21 mouse cellular contexts compared by ENCODE assay signal in genomic region chr9:107112791-107113190, GRCm38 (mm10).
DNase-seq lines count a peak whose midpoint lies in the region.
"Had no signal": no experiment of that assay in that cellular context is flagged by ENCODE, and none has a peak within 500 bp of the region (broad histone marks: within the 10 kb centered on the region; RNA-seq: fewer than 3 reads in every experiment).

No protein-coding gene starts in this region.

- H3K27ac ChIP-seq in forebrain, embryonic 10.5 days, result no peak overlapping the region
- H3K27ac ChIP-seq: embryonic facial prominence, embryonic 12.5 days; forebrain, embryonic 13.5 days; gastrocnemius, adult 2 months; hindbrain, embryonic 15.5 days; layer of hippocampus, adult 2 months; stomach, embryonic 15.5 days had no signal

- H3K4me3 ChIP-seq in forebrain, embryonic 10.5 days, result no peak overlapping the region
- H3K4me3 ChIP-seq: embryonic facial prominence, embryonic 12.5 days; erythroblast, embryonic 14.5 days; forebrain, embryonic 13.5 days; gastrocnemius, adult 2 months; hindbrain, embryonic 15.5 days; layer of hippocampus, adult 2 months; stomach, embryonic 15.5 days had no signal

- 82% methylated on average over 3 of the region's 3 CpGs for WGBS in forebrain, embryonic 10.5 days

- H3K36me3 ChIP-seq in forebrain, embryonic 10.5 days (replicated peaks), result no peaks in the 10 kb centered on the region
- H3K36me3 ChIP-seq: embryonic facial prominence, embryonic 12.5 days; hindbrain, embryonic 15.5 days; stomach, embryonic 15.5 days had no signal

- no peaks in the 10 kb centered on the region for H3K27me3 ChIP-seq in forebrain, embryonic 10.5 days (ENCODE audit: poor library complexity, severe bottlenecking)
- H3K27me3 ChIP-seq: embryonic facial prominence, embryonic 12.5 days; forebrain, embryonic 13.5 days; hindbrain, embryonic 15.5 days; stomach, embryonic 15.5 days had no signal

- no peaks in the 10 kb centered on the region for H3K4me1 ChIP-seq in forebrain, embryonic 10.5 days
- H3K4me1 ChIP-seq: embryonic facial prominence, embryonic 12.5 days; forebrain, embryonic 13.5 days; hindbrain, embryonic 15.5 days; stomach, embryonic 15.5 days had no signal

- H3K9me3 ChIP-seq in forebrain, embryonic 10.5 days, result no peaks in the 10 kb centered on the region
- H3K9me3 ChIP-seq: embryonic facial prominence, embryonic 12.5 days; forebrain, embryonic 13.5 days; hindbrain, embryonic 15.5 days; stomach, embryonic 15.5 days had no signal

- DNase-seq in adrenal gland, postnatal 25 days, result peak; percentile 5
- no peak for DNase-seq in adrenal gland, adult 2 months
- DNase-seq in retina, postnatal 1 day, result peak; percentile 17
- DNase-seq in retina, embryonic 14.5 days (ENCODE audit: low spot score), result no peak
- DNase-seq in cerebellum, adult 9-10 months, result peak; percentile 66
- DNase-seq in ovary, postnatal 14 days (ENCODE audit: low spot score), result peak; percentile 2
- DNase-seq in forebrain, embryonic 10.5 days (ENCODE audit: extremely low spot score, low spot score), result no peak
- DNase-seq in kidney, postnatal 4 days, result no peak
- DNase-seq: gastrocnemius, adult 2 months; kidney, adult 8-10 months; kidney, postnatal 14 days; layer of hippocampus, postnatal 36 days; lung, postnatal 4 days; thymus, adult 2 months; thymus, postnatal 4 days had no signal

Comparison
In these comparisons a context has a peak if more than half of its experiments do, and no peak if none do; other contexts are left out.
1. DNase-seq: peak in adrenal gland, postnatal 25 days (single experiment), retina, postnatal 1 day (single experiment), cerebellum, adult 9-10 months (single experiment) and ovary, postnatal 14 days (single experiment); none in adrenal gland, adult 2 months (single experiment), retina, embryonic 14.5 days (single experiment), forebrain, embryonic 10.5 days (single experiment) and kidney, postnatal 4 days (0 of 2).